Mouse (Mus musculus) hindbrain, embryonic 13.5 days (tissue): ENCODE data around the gene Gm43552. TPM values are rescaled to one million over a fixed set of nuclear protein-coding genes. Genes with fewer than 3 reads are reported as not detected.

Experiments used
- ATAC-seq: fragments of 200-750 bp; cut with Nextera tagmentation; 2 replicates; pipeline ENCODE4 v1.8.0; 2017; ENCODE audit warnings: moderate TSS enrichment; ENCODE audit not compliant: low FRiP score
- H3K27ac ChIP-seq: fragments of 300-500 bp; sonication (generic); 2 replicates; pipeline ENCODE4 v1.5.1; 2015; ENCODE audit warnings: inconsistent platforms, mild to moderate bottlenecking, moderate library complexity
- H3K27me3 ChIP-seq: fragments of 300-500 bp; sonication (generic); 2 replicates; pipeline ENCODE4 v1.6.1; 2015; ENCODE audit warnings: mild to moderate bottlenecking, inconsistent platforms
- H3K36me3 ChIP-seq: fragments of 300-500 bp; sonication (generic); 2 replicates; pipeline ENCODE4 v1.6.1; 2015; ENCODE audit warnings: mild to moderate bottlenecking, inconsistent platforms
- H3K4me1 ChIP-seq: fragments of 300-500 bp; sonication (generic); replicated peaks from 2 replicates; pipeline ENCODE4 v1.6.1; 2015; ENCODE audit warnings: inconsistent platforms
- H3K4me2 ChIP-seq: fragments of 300-500 bp; sonication (generic); 2 replicates; pipeline ENCODE4 v1.6.1; 2015; ENCODE audit warnings: inconsistent platforms, mild to moderate bottlenecking, moderate library complexity
- H3K4me3 ChIP-seq: fragments of 300-500 bp; sonication (generic); 2 replicates; pipeline ENCODE4 v1.5.1; 2015; ENCODE audit warnings: mild to moderate bottlenecking, inconsistent platforms
- H3K9ac ChIP-seq: fragments of 300-500 bp; sonication (generic); 2 replicates; pipeline ENCODE4 v1.6.1; 2015; ENCODE audit warnings: mild to moderate bottlenecking, inconsistent platforms
- H3K9me3 ChIP-seq: fragments of 300-500 bp; sonication (generic); 2 replicates; pipeline ENCODE4 v1.6.1; 2016; ENCODE audit warnings: inconsistent platforms
- WGBS: fragments of 180-500 bp; shearing (Covaris S2); methylation state at CpG from one replicate; pipeline ENCODE4 v1.1.7; 2015; 5-methylcytosine and 5-hydroxymethylcytosine counted together
- polyA plus RNA-seq: library from polyadenylated mRNA; unstranded; fragments of >200 nt; fragmentation: Nextera tagmentation; extraction: Ambion mirVana; gene quantifications from 2 replicates; pipeline ENCODE4 v1.2.1, GENCODE M21; 2015

Gene Gm43552
- polyA plus RNA-seq, 1 experiment from 2014 or later, result 2.7 TPM

DNA sequence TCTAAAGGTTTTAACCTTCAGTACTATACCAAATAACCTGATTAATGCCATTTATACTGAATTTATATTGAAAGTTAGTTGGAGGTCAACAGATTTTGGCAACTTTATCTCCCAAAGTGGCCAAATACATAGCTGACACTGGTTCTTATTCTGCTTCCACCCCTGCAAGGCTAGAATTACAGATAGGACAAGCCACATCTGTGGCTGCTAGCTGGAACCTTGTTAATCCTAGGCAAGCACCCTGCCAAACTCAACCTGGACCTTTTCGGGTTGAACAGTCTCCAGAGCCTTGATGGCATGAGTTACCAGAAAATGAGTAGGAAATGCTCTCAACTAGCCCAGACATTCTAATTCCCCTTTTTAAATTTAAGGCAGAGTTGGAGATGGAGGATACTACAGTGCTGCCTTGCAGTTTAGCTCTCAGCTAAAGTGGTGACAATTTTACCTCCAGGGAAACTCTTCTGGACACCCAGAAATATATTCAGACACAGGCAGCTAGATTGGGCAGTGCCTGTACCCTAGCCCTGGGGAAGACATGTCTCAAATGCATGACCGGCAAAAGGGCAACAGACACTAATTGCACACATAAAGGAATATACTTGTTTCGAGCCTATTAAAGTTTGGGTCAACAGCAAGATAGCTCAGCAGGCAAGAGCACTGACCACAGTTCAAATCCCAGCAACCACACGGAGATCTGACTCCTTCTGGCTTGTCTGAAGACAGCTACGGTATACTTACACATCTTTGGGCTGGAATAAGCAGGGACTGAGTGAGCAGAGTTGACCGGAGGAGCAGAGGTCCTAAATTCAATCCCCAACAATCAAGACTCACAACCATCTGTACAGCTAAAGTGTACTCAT, 105.4 kb downstream of the Gm43552 start:
- no peak for ATAC-seq
- Histone ChIP-seq H3K36me3 (peaks cover 53% of the 10 kb centered on the region), H3K9ac (no peak overlapping the region), H3K27me3 (no peaks in the 10 kb centered on the region), H3K27ac (no peak overlapping the region), H3K4me3 (no peak overlapping the region), H3K9me3 (no peaks in the 10 kb centered on the region), H3K4me2 (no peak overlapping the region), H3K4me1 (peaks cover 26% of the 10 kb centered on the region)
- 82% methylated on average over 6 of the region's 6 CpGs for WGBS

GRCm38 (mm10) chr5:65385704-65386103, 106.9 kb downstream of the Gm43552 start:
- H3K4me3 ChIP-seq, result no peak overlapping the region
- H3K27me3 ChIP-seq, result no peaks in the 10 kb centered on the region
- no peak for ATAC-seq
- WGBS, result 76% methylated on average over 2 of the region's 2 CpGs
- no peak overlapping the region for H3K27ac ChIP-seq
- no peak overlapping the region for H3K9ac ChIP-seq
- H3K36me3 ChIP-seq, result peaks cover 53% of the 10 kb centered on the region
- H3K9me3 ChIP-seq, result no peaks in the 10 kb centered on the region
- peaks cover 21% of the 10 kb centered on the region for H3K4me1 ChIP-seq
- H3K4me2 ChIP-seq, result no peak overlapping the region

Other genes with a start within 250 kb of the Gm43552 start
- gene Rfc1, start 157.2 kb downstream of the Gm43552 start, polyA plus RNA-seq, result 39.2 and 40.6 TPM in 2 replicates
- 0.09 TPM in 1 of 2 replicates, not detected in the other for gene Klb, start 144.5 kb downstream of the Gm43552 start, polyA plus RNA-seq
- 660 and 683 TPM in 2 replicates for gene Rpl9, start 101.4 kb downstream of the Gm43552 start, polyA plus RNA-seq
- gene Lias, start 101.3 kb downstream of the Gm43552 start, polyA plus RNA-seq, result 60.9 and 61.6 TPM in 2 replicates
- 48.3 and 51.1 TPM in 2 replicates for gene Ugdh, start 56.9 kb downstream of the Gm43552 start, polyA plus RNA-seq
- 189 and 195 TPM in 2 replicates for gene Smim14, start 44.4 kb upstream of the Gm43552 start, polyA plus RNA-seq
- gene Ube2k, start 44.4 kb upstream of the Gm43552 start, polyA plus RNA-seq, result 215 and 216 TPM in 2 replicates
- gene Pds5a, start 205.4 kb upstream of the Gm43552 start, polyA plus RNA-seq, result 54.2 and 57.8 TPM in 2 replicates